Mouse (Mus musculus) regulatory T cell (primary cell): ENCODE data around the gene Arhgap9.

Experiments
- in situ Hi-C: fragments of 300-600 bp; cut with MboI, MseI; formaldehyde crosslinking; loops from one replicate; pipeline ENCODE4 v1.15.1; 2025; ENCODE audit warnings: high pct_unique_total_duplicates

Gene Arhgap9

DNA sequence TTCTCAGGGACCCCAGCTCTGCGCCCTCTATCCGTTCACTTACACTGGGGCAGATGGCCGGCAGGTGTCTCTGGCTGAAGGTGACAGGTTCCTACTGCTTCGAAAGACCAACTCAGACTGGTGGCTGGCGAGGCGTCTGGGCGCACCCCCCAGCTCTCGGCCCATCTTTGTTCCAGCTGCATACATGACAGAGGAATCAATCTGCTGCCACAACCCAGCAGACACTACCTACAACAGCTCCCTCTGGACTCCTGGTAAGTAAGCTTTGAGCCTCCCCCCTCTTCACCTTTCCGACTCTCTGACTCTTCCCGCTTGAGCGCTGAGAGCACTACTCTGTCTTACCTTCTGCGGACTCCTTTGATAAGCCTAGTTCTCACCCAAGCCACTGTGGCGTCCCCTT is 414 bp downstream of the Arhgap9 start:
- in situ Hi-C loops = loop anchor here (5.0 kb wide), 2 partner anchors 40 to 765 kb away; no protein-coding TSS in a partner anchor

GRCm38 (mm10) chr10:127322669-127323068 is 905 bp downstream of the Arhgap9 start:
- in situ Hi-C loops = loop anchor here (5.0 kb wide), 2 partner anchors 40 to 765 kb away; no protein-coding TSS in a partner anchor

- in situ Hi-C loops = loop anchor here (5.0 kb wide), 2 partner anchors 41 to 764 kb away; no protein-coding TSS in a partner anchor
These were observed 1.5 kb downstream of the Arhgap9 start for GRCm38 (mm10) chr10:127323131-127323855.

DNA sequence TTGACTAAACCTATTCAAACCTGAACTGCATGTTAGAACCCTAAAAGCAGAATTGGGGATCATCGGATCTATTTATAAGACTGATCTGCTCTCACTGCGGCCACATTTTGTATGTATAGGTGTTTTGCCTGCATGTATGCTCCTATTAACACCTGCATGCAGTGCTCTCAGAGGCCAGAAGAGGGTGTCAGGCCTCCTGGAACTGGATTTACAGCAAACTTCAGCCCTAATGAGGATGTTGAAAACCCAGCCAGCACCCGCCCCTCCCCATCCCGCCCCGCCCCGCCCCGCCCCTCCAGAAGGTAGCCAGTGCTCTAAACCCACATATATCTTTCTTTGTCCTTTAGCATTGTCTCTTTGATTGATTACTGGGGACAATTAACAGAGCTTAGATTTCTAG is 2.7 kb downstream of the Arhgap9 start:
- in situ Hi-C loops = loop anchor here (5.0 kb wide), 2 partner anchors 42 to 763 kb away; no protein-coding TSS in a partner anchor

GRCm38 (mm10) chr10:127325454-127326016 is 3.8 kb downstream of the Arhgap9 start:
- in situ Hi-C loops = no loop called here

- in situ Hi-C loops = no loop called here
These were observed 4.4 kb downstream of the Arhgap9 start for GRCm38 (mm10) chr10:127326017-127326801.

DNA sequence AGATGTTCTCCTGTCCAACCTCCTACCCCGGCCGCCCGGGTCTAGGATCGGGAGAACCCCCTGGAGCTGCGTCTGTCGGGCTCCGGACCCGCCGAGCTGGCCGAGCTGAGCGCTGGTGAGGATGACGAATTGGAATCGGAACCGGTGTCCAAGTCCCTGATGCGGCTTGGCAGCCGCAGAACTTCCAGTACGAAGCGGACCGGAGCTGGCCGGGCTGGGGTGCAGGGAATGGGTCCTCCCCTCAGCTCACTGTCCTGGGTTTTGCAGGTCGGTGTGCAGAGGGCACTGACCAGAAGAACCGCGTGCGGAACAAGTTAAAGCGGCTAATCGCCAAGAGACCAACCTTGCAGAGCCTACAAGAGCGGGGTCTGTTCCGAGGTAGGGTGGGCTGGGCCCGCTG is 5.1 kb downstream of the Arhgap9 start:
- in situ Hi-C loops = no loop called here

- in situ Hi-C loops = no loop called here
These were observed 5.8 kb downstream of the Arhgap9 start for GRCm38 (mm10) chr10:127327461-127328145.

GRCm38 (mm10) chr10:127330212-127330611 is 8.4 kb downstream of the Arhgap9 start:
- in situ Hi-C loops = no loop called here

- in situ Hi-C loops = no loop called here
These were observed 10.6 kb downstream of the Arhgap9 start for GRCm38 (mm10) chr10:127332211-127332874.

DNA sequence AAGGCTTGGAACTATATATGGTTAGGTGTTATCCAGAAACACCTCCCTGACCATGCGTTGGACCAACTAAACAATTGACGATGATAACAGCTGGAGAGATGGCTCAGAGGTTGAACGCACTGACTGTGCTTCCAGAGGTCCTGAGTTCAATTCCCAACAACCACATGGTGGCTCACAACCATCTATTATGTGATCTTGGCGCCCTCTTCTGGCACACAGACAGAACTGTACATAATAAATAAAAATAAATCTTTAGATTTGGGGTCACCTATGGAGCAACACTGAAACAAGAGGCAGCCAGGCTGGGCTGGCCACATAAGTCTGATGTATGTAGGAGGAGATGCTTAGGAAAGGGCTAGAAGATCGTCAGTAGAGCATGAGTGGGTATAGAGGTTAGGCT is 11.4 kb downstream of the Arhgap9 start:
- in situ Hi-C loops = no loop called here

GRCm38 (mm10) chr10:127335271-127335670 is 13.5 kb downstream of the Arhgap9 start:
- in situ Hi-C loops = no loop called here

GRCm38 (mm10) chr10:127336952-127337351 is 15.2 kb downstream of the Arhgap9 start:
- in situ Hi-C loops = no loop called here

GRCm38 (mm10) chr10:127337536-127338099 is 15.9 kb downstream of the Arhgap9 start:
- in situ Hi-C loops = no loop called here

DNA sequence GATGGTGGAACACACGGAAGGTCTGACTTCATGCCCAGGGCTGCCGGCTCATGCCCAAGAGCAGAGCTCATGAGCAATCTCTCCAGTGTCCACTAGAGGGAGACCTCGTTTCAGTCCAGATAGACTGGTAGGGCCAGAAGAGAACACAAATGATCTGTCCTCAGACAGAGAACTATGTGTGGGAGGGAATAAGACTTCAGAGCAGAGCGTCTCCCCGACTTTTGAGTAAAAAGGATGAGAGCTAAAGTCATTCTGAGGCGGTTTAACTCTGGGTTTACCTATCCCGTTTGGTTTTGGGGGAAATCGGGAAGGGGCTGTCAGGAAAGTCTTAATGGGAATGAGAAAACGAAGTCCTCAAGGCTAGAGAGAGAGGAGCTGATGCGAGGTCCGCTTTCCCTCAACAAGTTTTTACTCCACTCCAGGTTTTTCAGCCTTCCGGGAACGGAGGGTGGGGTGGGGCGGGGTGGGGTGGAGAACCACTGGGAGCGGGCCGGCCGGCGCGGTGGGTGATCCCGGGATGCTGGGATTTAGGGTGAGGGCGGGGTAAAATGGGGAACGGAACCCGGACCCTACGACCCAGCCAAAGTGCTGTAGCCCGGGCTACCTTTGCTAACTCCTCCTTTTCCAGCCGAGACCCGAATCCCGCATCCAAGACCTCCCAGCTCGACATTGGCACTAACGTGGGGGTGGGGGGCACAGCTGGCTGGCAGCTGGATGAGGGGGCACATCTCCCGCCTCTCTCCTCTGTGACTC is 17.3 kb downstream of the Arhgap9 start:
- in situ Hi-C loops = no loop called here

GRCm38 (mm10) chr10:127339683-127340576 is 18.2 kb downstream of the Arhgap9 start:
- in situ Hi-C loops = no loop called here

GRCm38 (mm10) chr10:127340577-127341359 is 19.0 kb downstream of the Arhgap9 start:
- in situ Hi-C loops = no loop called here

- in situ Hi-C loops = no loop called here
These were observed 19.6 kb downstream of the Arhgap9 start for GRCm38 (mm10) chr10:127341360-127341690.
